Mouse (Mus musculus) hindbrain, embryonic 13.5 days (tissue): ENCODE data around the gene Foxp4. TPM values are rescaled to one million over a fixed set of nuclear protein-coding genes. Genes with fewer than 3 reads are reported as not detected.
A peak's percentile ranks its signal among the peaks of the same experiment; 100 is the strongest.

ENCODE experiments used
- ATAC-seq: fragments of 200-750 bp; cut with Nextera tagmentation; 2 replicates; pipeline ENCODE4 v1.8.0; 2017; ENCODE audit warnings: moderate TSS enrichment; ENCODE audit not compliant: low FRiP score
- H3K27ac ChIP-seq: fragments of 300-500 bp; sonication (generic); 2 replicates; pipeline ENCODE4 v1.5.1; 2015; ENCODE audit warnings: inconsistent platforms, mild to moderate bottlenecking, moderate library complexity
- H3K27me3 ChIP-seq: fragments of 300-500 bp; sonication (generic); 2 replicates; pipeline ENCODE4 v1.6.1; 2015; ENCODE audit warnings: mild to moderate bottlenecking, inconsistent platforms
- H3K36me3 ChIP-seq: fragments of 300-500 bp; sonication (generic); 2 replicates; pipeline ENCODE4 v1.6.1; 2015; ENCODE audit warnings: mild to moderate bottlenecking, inconsistent platforms
- H3K4me1 ChIP-seq: fragments of 300-500 bp; sonication (generic); replicated peaks from 2 replicates; pipeline ENCODE4 v1.6.1; 2015; ENCODE audit warnings: inconsistent platforms
- H3K4me2 ChIP-seq: fragments of 300-500 bp; sonication (generic); 2 replicates; pipeline ENCODE4 v1.6.1; 2015; ENCODE audit warnings: inconsistent platforms, mild to moderate bottlenecking, moderate library complexity
- H3K4me3 ChIP-seq: fragments of 300-500 bp; sonication (generic); 2 replicates; pipeline ENCODE4 v1.5.1; 2015; ENCODE audit warnings: mild to moderate bottlenecking, inconsistent platforms
- H3K9ac ChIP-seq: fragments of 300-500 bp; sonication (generic); 2 replicates; pipeline ENCODE4 v1.6.1; 2015; ENCODE audit warnings: mild to moderate bottlenecking, inconsistent platforms
- H3K9me3 ChIP-seq: fragments of 300-500 bp; sonication (generic); 2 replicates; pipeline ENCODE4 v1.6.1; 2016; ENCODE audit warnings: inconsistent platforms
- WGBS: fragments of 180-500 bp; shearing (Covaris S2); methylation state at CpG from one replicate; pipeline ENCODE4 v1.1.7; 2015; 5-methylcytosine and 5-hydroxymethylcytosine counted together
- polyA plus RNA-seq: library from polyadenylated mRNA; unstranded; fragments of >200 nt; fragmentation: Nextera tagmentation; extraction: Ambion mirVana; gene quantifications from 2 replicates; pipeline ENCODE4 v1.2.1, GENCODE M21; 2015

Foxp4 gene
- 19.6 and 19.9 TPM in 2 replicates for polyA plus RNA-seq

- Histone ChIP-seq H3K9me3 (no peaks in the 10 kb centered on the region), H3K4me3 (peak within 1 kb of the TSS; percentile 80), H3K9ac (peak within 1 kb of the TSS; percentile 83), H3K4me1 (peaks cover 52% of the 10 kb centered on the region), H3K36me3 (no peaks in the 10 kb centered on the region), H3K4me2 (peak within 1 kb of the TSS; percentile 98), H3K27me3 (peaks cover 53% of the 10 kb centered on the region), H3K27ac (peak within 1 kb of the TSS; percentile 87)
- WGBS: under 1% methylated on average over 73 of the region's 91 CpGs
- ATAC-seq: peak; percentile 79
These were observed at the start of gene Foxp4 for GRCm38 (mm10) chr17:47924383-47925339. Foxp4 (minus strand) TSS chr17:47924645.

GRCm38 (mm10) chr17:47973563-47974472, 49.4 kb upstream of the Foxp4 start:
- WGBS: 2% methylated on average over 61 of the region's 61 CpGs
- H3K4me2 ChIP-seq: peak overlapping the region; percentile 76
- ATAC-seq: peak; percentile 37; the same call in 1 of the 2 replicates
- peaks cover 53% of the 10 kb centered on the region for H3K27me3 ChIP-seq
- H3K4me3 ChIP-seq: peak overlapping the region; percentile 41
- H3K36me3 ChIP-seq: no peaks in the 10 kb centered on the region
- H3K4me1 ChIP-seq: peaks cover 34% of the 10 kb centered on the region
- H3K9me3 ChIP-seq: no peaks in the 10 kb centered on the region
- no peak overlapping the region for H3K27ac ChIP-seq
- H3K9ac ChIP-seq: peak overlapping the region; percentile 58; the same call in 1 of the 2 replicates

GRCm38 (mm10) chr17:47965885-47966505, 41.5 kb upstream of the Foxp4 start:
- WGBS: 48% methylated on average over 10 of the region's 12 CpGs
- ATAC-seq: peak; percentile 57; the same call in 1 of the 2 replicates
- H3K27me3 ChIP-seq: no peaks in the 10 kb centered on the region

GRCm38 (mm10) chr17:47958046-47958790, 33.8 kb upstream of the Foxp4 start:
- no peaks in the 10 kb centered on the region for H3K36me3 ChIP-seq
- 63% methylated on average over 10 of the region's 10 CpGs for WGBS
- H3K27me3 ChIP-seq: peaks cover 24% of the 10 kb centered on the region
- no peak overlapping the region for H3K9ac ChIP-seq
- H3K9me3 ChIP-seq: no peaks in the 10 kb centered on the region
- no peak for ATAC-seq
- H3K27ac ChIP-seq: no peak overlapping the region
- H3K4me3 ChIP-seq: no peak overlapping the region
- no peak overlapping the region for H3K4me2 ChIP-seq
- peaks cover 4% of the 10 kb centered on the region for H3K4me1 ChIP-seq

More at GRCm38 (mm10) chr17:47965885-47966505, 41.5 kb upstream of the Foxp4 start:
- Histone ChIP-seq H3K9ac (no peak overlapping the region), H3K9me3 (no peaks in the 10 kb centered on the region), H3K4me3 (no peak overlapping the region), H3K4me2 (no peak overlapping the region), H3K36me3 (no peaks in the 10 kb centered on the region), H3K4me1 (peaks cover 5% of the 10 kb centered on the region; the same call in 1 of the 2 replicates), H3K27ac (no peak overlapping the region)

- 98% methylated on average over 8 of the region's 8 CpGs for WGBS
- Histone ChIP-seq H3K4me1 (peaks cover 21% of the 10 kb centered on the region), H3K36me3 (no peaks in the 10 kb centered on the region), H3K27me3 (peaks cover 34% of the 10 kb centered on the region), H3K4me3 (no peak overlapping the region), H3K9me3 (no peaks in the 10 kb centered on the region), H3K4me2 (no peak overlapping the region), H3K27ac (no peak overlapping the region), H3K9ac (no peak overlapping the region)
- ATAC-seq: no peak
These were observed 32.0 kb upstream of the Foxp4 start for GRCm38 (mm10) chr17:47956486-47956885.

- H3K27ac ChIP-seq: no peak overlapping the region
- no peak overlapping the region for H3K4me3 ChIP-seq
- no peak for ATAC-seq
- 56% methylated on average over 12 of the region's 12 CpGs for WGBS
- H3K9ac ChIP-seq: no peak overlapping the region
- no peaks in the 10 kb centered on the region for H3K36me3 ChIP-seq
- H3K9me3 ChIP-seq: no peaks in the 10 kb centered on the region
- H3K27me3 ChIP-seq: peaks cover 34% of the 10 kb centered on the region
- peaks cover 29% of the 10 kb centered on the region for H3K4me1 ChIP-seq
- no peak overlapping the region for H3K4me2 ChIP-seq
These were observed 30.8 kb upstream of the Foxp4 start for GRCm38 (mm10) chr17:47955054-47955741.

- no peak for ATAC-seq
- H3K36me3 ChIP-seq: no peaks in the 10 kb centered on the region
- no peak overlapping the region; the same call in 1 of the 2 replicates for H3K27ac ChIP-seq
- peaks cover 29% of the 10 kb centered on the region for H3K4me1 ChIP-seq
- 32% methylated on average over 5 of the region's 5 CpGs for WGBS
- H3K27me3 ChIP-seq: peaks cover 36% of the 10 kb centered on the region
- no peak overlapping the region for H3K4me2 ChIP-seq
- no peak overlapping the region for H3K4me3 ChIP-seq
- no peaks in the 10 kb centered on the region for H3K9me3 ChIP-seq
- H3K9ac ChIP-seq: no peak overlapping the region
These were observed 28.8 kb upstream of the Foxp4 start for GRCm38 (mm10) chr17:47953231-47953630.

GRCm38 (mm10) chr17:47952368-47953081, 28.1 kb upstream of the Foxp4 start:
- peaks cover 33% of the 10 kb centered on the region for H3K27me3 ChIP-seq
- H3K9me3 ChIP-seq: no peaks in the 10 kb centered on the region
- peaks cover 29% of the 10 kb centered on the region for H3K4me1 ChIP-seq
- peak overlapping the region; percentile 65 for H3K27ac ChIP-seq
- WGBS: 33% methylated on average over 12 of the region's 12 CpGs
- peak overlapping the region; percentile 40; the same call in 1 of the 2 replicates for H3K9ac ChIP-seq
- no peaks in the 10 kb centered on the region for H3K36me3 ChIP-seq
- H3K4me2 ChIP-seq: no peak overlapping the region
- no peak overlapping the region for H3K4me3 ChIP-seq
- no peak for ATAC-seq

GRCm38 (mm10) chr17:47951452-47951851, 27.0 kb upstream of the Foxp4 start:
- H3K4me1 ChIP-seq: peaks cover 38% of the 10 kb centered on the region
- no peaks in the 10 kb centered on the region for H3K9me3 ChIP-seq
- no peaks in the 10 kb centered on the region for H3K36me3 ChIP-seq
- peak; percentile 53 for ATAC-seq
- WGBS: 12% methylated on average over 13 of the region's 13 CpGs
- peak overlapping the region; percentile 65 for H3K27ac ChIP-seq
- 0 out of 2 replicates have a peak overlapping the region, but pooled peaks have one; percentile 19 for H3K9ac ChIP-seq
- no peak overlapping the region for H3K4me3 ChIP-seq
- H3K27me3 ChIP-seq: peaks cover 43% of the 10 kb centered on the region
- peak overlapping the region; percentile 27 for H3K4me2 ChIP-seq

- Histone ChIP-seq H3K4me1 (peaks cover 38% of the 10 kb centered on the region), H3K9me3 (no peaks in the 10 kb centered on the region), H3K36me3 (no peaks in the 10 kb centered on the region), H3K4me2 (no peak overlapping the region), H3K27me3 (peaks cover 44% of the 10 kb centered on the region), H3K27ac (peak overlapping the region; percentile 53), H3K4me3 (no peak overlapping the region), H3K9ac (no peak overlapping the region)
- 75% methylated on average over 5 of the region's 5 CpGs for WGBS
- ATAC-seq: no peak
These were observed 26.4 kb upstream of the Foxp4 start for GRCm38 (mm10) chr17:47950831-47951230.
